9 mouse cellular contexts compared by ENCODE assay signal in the genomic region with DNA sequence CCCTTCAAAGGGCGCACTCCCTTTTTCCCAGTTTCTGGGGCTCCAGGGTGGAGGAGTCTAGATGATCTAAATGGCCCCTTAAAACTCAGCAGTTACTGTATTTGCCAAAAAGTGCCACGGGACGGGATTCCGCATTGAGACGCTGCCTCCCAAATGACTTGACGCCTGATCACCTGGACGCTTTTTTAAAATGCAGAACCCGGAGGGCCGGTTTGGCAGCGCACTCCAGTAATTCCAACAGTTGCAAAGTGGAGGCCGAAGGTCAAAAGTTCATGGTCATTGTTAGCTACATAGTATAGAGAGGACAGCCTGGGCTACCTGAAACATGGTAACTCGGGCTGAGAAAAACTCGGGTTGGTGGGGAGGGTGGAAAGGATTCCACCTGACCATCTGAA. TPM values are rescaled to one million over a fixed set of nuclear protein-coding genes. Genes with fewer than 3 reads are reported as not detected.
DNase-seq lines count a peak whose midpoint lies in the region; ATAC-seq lines count a peak whose summit lies in the region.
"Had no signal": no experiment of that assay in that cellular context is flagged by ENCODE, and none has a peak within 500 bp of the region (broad histone marks: within the 10 kb centered on the region; RNA-seq: fewer than 3 reads in every experiment).

No protein-coding gene starts in this region.

- peak overlapping the region; percentile 70 for H3K4me3 ChIP-seq in kidney, embryonic 15.5 days (replicated peaks)
- peak overlapping the region; percentile 42 for H3K4me3 ChIP-seq in hindbrain, embryonic 15.5 days
- H3K4me3 ChIP-seq in midbrain, embryonic 15.5 days: peak overlapping the region; percentile 47

- peaks cover 26% of the 10 kb centered on the region for H3K36me3 ChIP-seq in kidney, embryonic 15.5 days
- H3K36me3 ChIP-seq in hindbrain, embryonic 15.5 days: no peaks in the 10 kb centered on the region
- no peaks in the 10 kb centered on the region for H3K36me3 ChIP-seq in midbrain, embryonic 15.5 days (replicated peaks)

- peaks cover 21% of the 10 kb centered on the region for H3K4me1 ChIP-seq in kidney, embryonic 15.5 days
- H3K4me1 ChIP-seq in hindbrain, embryonic 15.5 days (replicated peaks): peaks cover 17% of the 10 kb centered on the region
- peaks cover 10% of the 10 kb centered on the region for H3K4me1 ChIP-seq in midbrain, embryonic 15.5 days

- peak overlapping the region; percentile 28; the same call in 1 of the 2 replicates for H3K27ac ChIP-seq in kidney, embryonic 15.5 days
- no peak overlapping the region for H3K27ac ChIP-seq in hindbrain, embryonic 15.5 days (replicated peaks)
- no peak overlapping the region for H3K27ac ChIP-seq in midbrain, embryonic 15.5 days

- H3K9ac ChIP-seq in kidney, embryonic 15.5 days: peak overlapping the region; percentile 49
- peak overlapping the region; percentile 30; the same call in 1 of the 2 replicates for H3K9ac ChIP-seq in hindbrain, embryonic 15.5 days
- no peak overlapping the region for H3K9ac ChIP-seq in midbrain, embryonic 15.5 days

- no peaks in the 10 kb centered on the region for H3K27me3 ChIP-seq in kidney, embryonic 15.5 days
- no peaks in the 10 kb centered on the region for H3K27me3 ChIP-seq in hindbrain, embryonic 15.5 days
- no peaks in the 10 kb centered on the region for H3K27me3 ChIP-seq in midbrain, embryonic 15.5 days (replicated peaks)

- H3K4me2 ChIP-seq in kidney, embryonic 15.5 days: peak overlapping the region; percentile 79
- H3K4me2 ChIP-seq in hindbrain, embryonic 15.5 days: peak overlapping the region; percentile 76
- peak overlapping the region; percentile 94 for H3K4me2 ChIP-seq in midbrain, embryonic 15.5 days

- no peak for ATAC-seq in kidney, embryonic 15.5 days (replicated peaks; ENCODE audit: low FRiP score)
- no peak for ATAC-seq in hindbrain, embryonic 15.5 days (ENCODE audit: low FRiP score, low read depth)
- ATAC-seq in midbrain, embryonic 15.5 days (replicated peaks): peak; percentile 24; the same call in 1 of the 2 replicates
- no peak for ATAC-seq in cerebellum, adult (ENCODE audit: insufficient number of reproducible peaks, low FRiP score, low TSS enrichment)

- no peak for DNase-seq in kidney, postnatal 25 days
- peak; percentile 18 for DNase-seq in embryo, embryonic 10 days (ENCODE audit: low spot score)
- no peak for DNase-seq in spleen, postnatal 4 days (ENCODE audit: low spot score in 2 of 2)
- DNase-seq in ovary, adult 18-20 months (ENCODE audit: low spot score): no peak

- 2% methylated on average over 13 of the region's 13 CpGs for WGBS in kidney, embryonic 15.5 days
- WGBS in hindbrain, embryonic 15.5 days: 2% methylated on average over 13 of the region's 13 CpGs
- WGBS in midbrain, embryonic 15.5 days: 2% methylated on average over 13 of the region's 13 CpGs

- no peaks in the 10 kb centered on the region for H3K9me3 ChIP-seq in kidney, embryonic 15.5 days (replicated peaks)
- no peaks in the 10 kb centered on the region for H3K9me3 ChIP-seq in hindbrain, embryonic 15.5 days
- no peaks in the 10 kb centered on the region for H3K9me3 ChIP-seq in midbrain, embryonic 15.5 days

RNA-seq across cellular contexts. Expression of gene Iqgap3, which starts 0.5 kb away (rescaled TPM):
- polyA plus RNA-seq in kidney, embryonic 15.5 days (2015; fragmentation: Nextera tagmentation; extraction: Ambion mirVana): 18.5 and 22.1 TPM in 2 replicates
- polyA plus RNA-seq in hindbrain, embryonic 15.5 days (2015; fragmentation: Nextera tagmentation; extraction: Ambion mirVana): 3.4 and 4.4 TPM in 2 replicates
- 2.7 and 3.0 TPM in 2 replicates for polyA plus RNA-seq in midbrain, embryonic 15.5 days (2015; fragmentation: Nextera tagmentation; extraction: Ambion mirVana)

RNA-seq across cellular contexts. Expression of gene Ttc24, which starts 4.1 kb away (rescaled TPM):
- polyA plus RNA-seq in kidney, embryonic 15.5 days (2015; fragmentation: Nextera tagmentation; extraction: Ambion mirVana): not detected in 2 replicates
- not detected in 2 replicates for polyA plus RNA-seq in hindbrain, embryonic 15.5 days (2015; fragmentation: Nextera tagmentation; extraction: Ambion mirVana)
- polyA plus RNA-seq in midbrain, embryonic 15.5 days (2015; fragmentation: Nextera tagmentation; extraction: Ambion mirVana): not detected in 2 replicates
- polyA plus RNA-seq: Patski had no signal

RNA-seq across cellular contexts. Expression of gene Naxe, which starts 23.9 kb away (rescaled TPM):
- polyA plus RNA-seq in kidney, embryonic 15.5 days (2015; fragmentation: Nextera tagmentation; extraction: Ambion mirVana): 164 and 174 TPM in 2 replicates
- polyA plus RNA-seq in hindbrain, embryonic 15.5 days (2015; fragmentation: Nextera tagmentation; extraction: Ambion mirVana): 153 and 158 TPM in 2 replicates
- 158 and 159 TPM in 2 replicates for polyA plus RNA-seq in midbrain, embryonic 15.5 days (2015; fragmentation: Nextera tagmentation; extraction: Ambion mirVana)

RNA-seq across cellular contexts. Expression of gene Gpatch4, which starts 39.3 kb away (rescaled TPM):
- polyA plus RNA-seq in kidney, embryonic 15.5 days (2015; fragmentation: Nextera tagmentation; extraction: Ambion mirVana): 38.2 and 45.4 TPM in 2 replicates
- polyA plus RNA-seq in hindbrain, embryonic 15.5 days (2015; fragmentation: Nextera tagmentation; extraction: Ambion mirVana): 36.0 and 36.5 TPM in 2 replicates
- polyA plus RNA-seq in midbrain, embryonic 15.5 days (2015; fragmentation: Nextera tagmentation; extraction: Ambion mirVana): 32.0 and 35.3 TPM in 2 replicates

RNA-seq across cellular contexts. Expression of gene Hapln2, which starts 54.8 kb away (rescaled TPM):
- 0.12 and 0.23 TPM in 2 replicates for polyA plus RNA-seq in kidney, embryonic 15.5 days (2015; fragmentation: Nextera tagmentation; extraction: Ambion mirVana)
- 0.87 and 0.95 TPM in 2 replicates for polyA plus RNA-seq in hindbrain, embryonic 15.5 days (2015; fragmentation: Nextera tagmentation; extraction: Ambion mirVana)
- polyA plus RNA-seq in midbrain, embryonic 15.5 days (2015; fragmentation: Nextera tagmentation; extraction: Ambion mirVana): 0.71 and 0.82 TPM in 2 replicates
